Mouse (Mus musculus): ENCODE results near the gene Ppp1r12b.

Gene Ppp1r12b

GRCm38 (mm10) chr1:134955637-134956176 is at the start of gene Ppp1r12b:
TSS of gene Ppp1r12b (minus strand) at chr1:134955942.
- peak; percentile 98 for DNase-seq (ENCODE audit: low read depth)

GRCm38 (mm10) chr1:135003346-135003745 is 47.6 kb upstream of the Ppp1r12b start:
- no peak for DNase-seq (ENCODE audit: low read depth)

DNA sequence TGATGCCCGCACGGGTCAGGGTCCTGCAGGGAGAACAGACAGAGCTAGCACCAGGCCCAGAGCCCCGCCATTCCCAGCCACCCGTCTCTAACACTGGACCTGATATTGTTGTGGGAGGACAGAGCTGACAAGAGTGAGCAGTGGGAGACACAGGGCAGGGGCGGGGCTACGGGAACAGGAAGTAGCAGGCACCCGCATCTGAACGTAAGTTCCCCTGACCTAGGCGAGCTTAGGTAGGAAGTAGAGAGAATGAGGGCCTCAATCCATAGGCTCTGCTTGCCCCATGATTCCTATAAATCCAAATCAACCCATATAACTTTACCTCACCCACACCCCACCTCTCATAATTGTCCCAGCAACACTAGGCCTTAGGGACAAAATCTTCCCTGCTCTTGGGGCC is 44.8 kb upstream of the Ppp1r12b start:
- DNase-seq (ENCODE audit: low read depth) = peak; percentile 33

- DNase-seq (ENCODE audit: low read depth) = no peak
Measured at GRCm38 (mm10) chr1:134998231-134998630, 42.5 kb upstream of the Ppp1r12b start.

- no peak for DNase-seq (ENCODE audit: low read depth)
Measured at GRCm38 (mm10) chr1:134997568-134997967, 41.8 kb upstream of the Ppp1r12b start.

- no peak for DNase-seq (ENCODE audit: low read depth)
Measured at GRCm38 (mm10) chr1:134996471-134996870, 40.7 kb upstream of the Ppp1r12b start.

DNA sequence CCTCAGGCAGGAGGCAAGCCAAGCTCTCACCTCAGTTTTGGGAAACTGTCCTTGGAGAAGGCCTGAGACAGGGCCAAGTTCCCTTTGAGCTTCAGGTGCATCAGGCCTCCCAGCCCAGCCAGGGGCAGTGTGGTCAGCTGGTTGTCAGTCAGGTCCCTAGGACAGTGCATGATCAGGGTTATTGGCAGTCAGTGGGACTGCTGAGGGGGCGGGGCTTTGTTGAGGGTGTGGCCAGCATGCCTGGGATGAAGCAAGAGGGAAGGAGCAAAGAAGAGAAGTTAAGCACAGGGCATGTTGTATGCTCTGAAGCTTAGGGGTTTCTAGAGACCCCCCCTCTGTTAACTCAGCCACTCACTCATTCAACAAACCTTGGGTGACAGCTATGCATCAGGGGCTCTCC is 40.2 kb upstream of the Ppp1r12b start:
- DNase-seq (ENCODE audit: low read depth) = peak; percentile 24

- no peak for DNase-seq (ENCODE audit: low read depth)
Measured at GRCm38 (mm10) chr1:134995437-134995836, 39.7 kb upstream of the Ppp1r12b start.

DNA sequence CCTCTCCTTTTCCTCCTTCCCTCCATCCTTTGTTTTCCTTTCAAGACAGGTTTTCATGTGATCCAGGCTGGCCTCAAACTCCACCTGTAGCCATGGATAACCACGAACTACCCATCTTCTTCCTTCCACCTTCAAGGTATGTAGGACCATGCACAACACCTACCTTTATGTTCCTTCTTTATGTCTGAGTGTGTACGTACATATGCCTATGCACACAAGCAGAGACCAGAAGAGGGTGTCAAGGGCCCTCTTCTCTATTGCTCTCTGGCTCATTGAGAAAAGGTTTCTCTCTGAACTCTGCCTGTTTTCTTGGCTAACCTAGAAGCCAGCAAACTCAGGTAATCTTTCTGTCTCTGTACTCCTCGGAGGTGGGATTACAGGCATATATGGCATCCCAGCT is 39.0 kb upstream of the Ppp1r12b start:
- no peak for DNase-seq (ENCODE audit: low read depth)

DNA sequence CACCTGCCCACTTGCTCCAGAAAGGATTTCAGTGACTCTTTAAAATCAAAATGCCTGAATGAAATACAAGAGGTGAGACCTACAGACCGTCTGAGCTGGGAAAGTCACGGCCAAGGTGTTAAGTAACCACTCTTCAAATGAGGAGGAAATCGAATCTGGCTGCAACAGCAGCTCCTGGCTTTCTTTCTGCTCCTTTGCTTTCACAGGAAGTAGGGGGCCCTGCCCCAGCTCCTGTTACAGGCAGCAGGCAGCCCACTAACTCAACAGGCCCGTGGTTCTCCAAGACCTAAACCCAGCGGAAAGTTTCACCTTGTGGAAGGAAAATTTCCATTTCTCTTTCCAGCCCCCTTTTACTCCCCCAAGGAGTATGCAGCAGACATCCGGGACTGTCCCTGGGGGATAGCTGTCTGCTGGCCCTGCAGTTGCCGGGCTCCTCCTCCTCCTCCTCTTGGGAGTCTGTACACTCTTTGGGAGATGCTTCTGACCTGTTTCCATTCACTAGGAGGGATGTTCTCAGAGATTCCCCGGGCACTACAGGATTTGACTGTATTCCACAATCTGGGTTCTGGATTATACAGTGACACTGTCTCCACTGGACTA is 36.4 kb upstream of the Ppp1r12b start:
- DNase-seq (ENCODE audit: low read depth) = no peak

DNA sequence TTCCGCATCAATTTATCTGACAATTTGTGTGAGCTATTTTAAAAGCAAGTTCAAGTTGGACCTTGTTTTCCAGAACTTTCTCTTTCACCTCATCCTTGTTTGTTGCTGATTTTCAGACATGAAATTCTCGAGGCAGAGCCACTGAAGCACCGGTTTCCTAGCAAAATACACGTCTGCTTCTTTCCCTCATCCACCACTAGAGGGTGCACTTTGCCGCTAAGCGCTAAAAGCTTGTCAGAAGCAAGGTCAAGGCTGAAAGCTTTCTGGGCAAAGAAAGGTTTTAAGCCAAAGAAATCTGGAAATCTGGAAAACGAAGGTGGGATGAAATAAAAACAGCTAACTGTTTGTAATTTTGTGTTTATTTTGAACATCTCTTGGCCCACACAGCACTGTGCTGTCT is 33.6 kb upstream of the Ppp1r12b start:
- DNase-seq (ENCODE audit: low read depth) = peak; percentile 81

GRCm38 (mm10) chr1:134987962-134988341 is 32.2 kb upstream of the Ppp1r12b start:
- no peak for DNase-seq (ENCODE audit: low read depth)

DNA sequence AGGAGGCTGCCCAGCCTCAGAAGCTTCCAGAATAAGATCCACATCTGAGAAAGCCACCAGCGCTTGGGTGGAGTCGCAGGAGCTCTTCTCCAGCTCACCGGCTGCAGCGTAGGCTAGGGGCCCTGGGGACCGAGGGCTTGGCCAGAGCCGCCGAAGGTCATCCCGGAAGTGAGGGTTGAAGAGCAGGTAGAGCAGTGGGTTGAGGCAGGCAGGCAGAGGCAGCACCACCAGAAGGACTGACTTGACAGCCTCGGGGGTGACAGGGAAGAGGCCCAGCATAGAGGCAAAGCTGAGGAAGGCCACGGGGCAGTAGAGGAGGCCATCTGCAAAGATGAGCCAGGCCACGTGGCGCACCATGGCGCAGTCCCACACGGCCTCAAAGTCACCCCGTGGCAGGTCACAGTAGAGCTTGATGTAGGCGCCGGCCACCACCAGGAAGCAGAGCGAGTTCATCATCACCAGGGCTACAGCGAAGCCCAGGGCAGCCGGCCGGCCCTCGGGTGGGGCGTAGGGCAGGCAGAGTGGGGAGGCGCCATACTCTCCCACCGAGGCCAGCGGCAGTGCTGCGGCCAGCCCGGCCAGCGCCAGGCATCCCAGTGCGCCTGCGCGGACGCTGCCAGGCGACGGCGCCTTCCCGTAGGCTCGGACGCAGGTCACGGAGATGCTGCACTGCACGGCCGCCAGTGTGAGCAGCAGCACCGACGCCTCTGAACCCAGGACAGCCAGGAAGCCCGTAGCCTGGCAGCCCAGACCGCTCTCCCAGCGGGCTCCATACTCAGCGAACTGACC is 31.6 kb upstream of the Ppp1r12b start:
- no peak for DNase-seq (ENCODE audit: low read depth)

- DNase-seq (ENCODE audit: low read depth) = no peak
Measured at GRCm38 (mm10) chr1:134972920-134973319, 17.2 kb upstream of the Ppp1r12b start.

- no peak for DNase-seq (ENCODE audit: low read depth)
Measured at GRCm38 (mm10) chr1:134965430-134965829, 9.7 kb upstream of the Ppp1r12b start.

GRCm38 (mm10) chr1:134962821-134963220 is 7.1 kb upstream of the Ppp1r12b start:
- DNase-seq (ENCODE audit: low read depth) = peak; percentile 58

DNA sequence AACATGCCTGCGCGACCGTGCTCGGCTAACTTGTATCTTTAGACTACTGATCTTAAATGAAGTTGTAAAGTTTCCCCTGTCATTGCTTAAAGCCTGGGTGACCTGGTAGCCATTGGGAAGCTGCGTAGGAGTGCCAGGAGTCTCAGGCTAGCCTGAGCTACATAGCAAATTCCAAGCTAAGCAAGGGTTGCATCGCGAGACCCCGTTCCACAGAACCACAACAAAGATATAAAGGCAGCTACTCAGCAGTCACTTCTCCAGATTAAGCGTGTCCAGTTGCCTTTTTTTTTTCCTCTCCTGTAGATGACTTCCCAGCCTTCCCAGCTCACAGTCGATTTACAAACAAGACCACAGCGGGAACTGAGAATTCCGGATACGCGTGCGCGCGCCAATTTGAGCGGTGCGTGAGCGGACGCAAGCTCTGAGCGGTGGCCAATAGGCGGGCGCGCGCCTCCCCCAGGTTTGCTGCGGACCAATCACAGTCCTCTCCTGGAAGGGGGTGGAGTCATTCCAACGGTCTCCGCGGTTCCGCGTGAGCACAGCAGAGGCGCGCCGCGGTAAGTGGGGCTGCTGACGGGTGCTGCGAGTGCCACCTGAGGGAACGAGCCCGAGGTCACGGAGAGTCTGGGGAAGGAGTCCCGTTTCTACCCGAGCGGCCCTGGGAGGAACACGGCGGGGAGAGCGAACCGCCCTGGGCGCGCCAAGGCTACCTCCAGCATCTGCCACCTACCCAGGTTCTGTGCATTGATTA is 6.5 kb upstream of the Ppp1r12b start, which contains the start of gene Ube2t:
Gene Ube2t, plus strand, starts transcription at position 513 of the 751 bp plus-strand sequence.
- DNase-seq (ENCODE audit: low read depth) = peak; percentile 93

GRCm38 (mm10) chr1:134960634-134961033 is 4.9 kb upstream of the Ppp1r12b start:
- peak; percentile 48 for DNase-seq (ENCODE audit: low read depth)

DNA sequence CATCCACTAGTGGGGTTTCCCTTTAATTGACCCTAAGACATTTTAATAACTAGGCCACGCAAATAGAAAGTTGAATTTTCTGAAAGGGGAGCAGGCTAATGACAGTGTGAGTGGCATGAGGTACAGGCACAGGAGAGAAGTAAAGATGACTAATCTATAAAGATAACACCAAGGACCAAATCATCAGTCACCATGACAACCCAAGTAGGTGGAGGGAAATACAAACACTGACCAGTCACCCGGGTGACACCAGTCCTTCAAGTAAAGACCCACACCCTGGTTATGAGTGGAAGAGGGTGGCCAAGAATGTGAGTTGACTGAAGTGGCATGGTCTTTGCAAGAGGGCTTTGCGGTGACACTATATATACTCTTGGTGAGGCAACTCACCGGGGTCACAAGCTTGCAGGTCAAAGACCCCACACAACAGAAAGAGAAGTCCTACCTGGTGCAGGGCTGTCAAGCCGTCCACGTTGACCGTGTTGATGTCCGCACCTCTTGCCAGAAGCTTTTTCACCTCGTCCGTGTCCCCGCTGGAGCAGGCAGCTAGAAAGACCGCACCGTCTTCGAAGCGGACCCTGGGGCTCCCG is 599 bp downstream of the Ppp1r12b start:
- peak; percentile 60 for DNase-seq (ENCODE audit: low read depth)

DNA sequence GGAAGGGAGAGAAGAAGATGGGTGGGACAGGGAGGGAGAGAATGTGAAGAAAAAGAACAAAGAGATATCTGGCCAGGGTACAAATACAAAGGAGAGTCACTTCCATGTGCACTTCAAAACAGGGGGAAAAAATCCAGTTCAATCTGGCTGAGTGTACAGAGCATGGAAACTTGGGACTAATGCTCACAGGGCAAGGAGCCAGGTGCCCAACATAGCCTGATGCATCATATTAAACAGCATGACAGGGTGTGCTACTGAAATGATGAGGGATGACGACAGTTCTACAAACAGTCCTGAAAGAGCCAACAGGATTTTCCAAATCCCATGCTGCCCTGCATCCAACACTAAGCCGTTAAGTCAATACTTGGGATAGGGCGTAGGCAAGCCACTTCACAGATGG is 5.8 kb downstream of the Ppp1r12b start:
- DNase-seq (ENCODE audit: low read depth) = no peak

GRCm38 (mm10) chr1:134947590-134947989 is 8.2 kb downstream of the Ppp1r12b start:
- no peak for DNase-seq (ENCODE audit: low read depth)

DNA sequence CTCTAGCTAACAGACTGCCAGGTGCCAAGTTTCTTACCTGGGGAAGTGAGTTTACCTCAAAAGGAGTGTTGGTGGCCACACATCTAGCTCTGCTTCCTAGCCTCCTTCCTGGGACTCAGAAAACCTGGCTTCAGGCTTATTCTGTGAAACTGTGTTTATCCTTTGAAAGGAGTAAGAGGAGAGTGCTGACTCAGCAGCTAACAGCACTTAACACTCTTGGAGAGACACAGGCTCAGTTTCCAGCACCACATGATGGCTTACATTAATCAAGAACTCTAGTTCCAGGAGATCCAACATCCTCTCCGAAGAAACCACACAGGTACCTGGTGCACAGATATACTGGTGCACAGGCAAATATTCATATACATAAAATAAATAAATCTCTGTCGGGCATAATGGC is 12.8 kb downstream of the Ppp1r12b start:
- no peak for DNase-seq (ENCODE audit: low read depth)
